Mouse (Mus musculus): ENCODE measurements at regions not wholly inside any gene's neighbourhood (a gene's known extent, or its start where the extent isn't known, plus 50 kb on each side); places are given as distances from the start of the nearest gene placed in this dataset.

DNA sequence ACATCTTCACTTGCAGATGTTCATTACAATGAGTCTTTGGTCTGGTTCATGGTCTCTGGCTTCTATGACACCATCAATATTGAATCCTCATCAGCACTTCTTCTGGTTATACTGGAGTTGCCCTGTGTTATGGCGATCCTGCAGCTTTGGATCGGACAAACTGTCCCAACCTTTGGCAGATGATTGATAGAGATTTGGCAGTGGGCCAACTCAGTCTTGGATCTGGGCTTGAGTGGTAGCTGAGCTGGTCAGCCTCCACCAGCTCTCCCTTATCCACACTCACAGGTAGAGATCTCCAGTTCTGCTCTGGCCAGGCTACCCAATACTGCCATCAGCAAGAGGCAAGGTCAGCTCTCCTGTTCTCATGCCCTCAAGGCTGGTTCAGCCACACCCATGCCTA is 168.4 kb upstream of the Crygf start:
- TF ChIP-seq EP300 (IDR thresholded peaks at IDR 0.05; ENCODE audit: low read depth): no peak
- no peak for TF ChIP-seq CTCF (IDR thresholded peaks at IDR 0.05; ENCODE audit: low read depth)
